Mouse (Mus musculus): ENCODE data around the gene Bbs9.
A peak's percentile ranks its signal among the peaks of the same experiment; 100 is the strongest.

The Bbs9 gene

DNA sequence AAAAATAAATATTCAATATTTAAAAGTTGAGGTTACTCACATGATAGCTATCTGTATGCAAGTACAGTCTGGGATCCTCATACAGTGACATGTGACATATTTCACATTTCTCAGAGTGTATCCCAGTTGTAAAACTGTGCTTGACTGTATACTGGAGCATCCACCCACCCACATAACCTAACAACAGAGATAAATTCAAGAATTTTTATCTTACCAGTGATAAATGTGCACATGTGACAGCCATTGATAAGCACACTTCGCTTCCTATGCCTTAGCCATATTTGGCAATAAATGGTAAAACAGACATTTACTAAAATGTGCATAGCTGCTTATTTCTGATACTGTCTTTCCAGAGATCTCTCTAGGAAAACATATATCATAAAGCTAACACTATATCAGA is 330.5 kb downstream of the Bbs9 start:
- no peak for DNase-seq (ENCODE audit: low read depth)

- DNase-seq (ENCODE audit: low read depth): no peak
These were observed 331.0 kb downstream of the Bbs9 start for GRCm38 (mm10) chr9:22806494-22806893.

DNA sequence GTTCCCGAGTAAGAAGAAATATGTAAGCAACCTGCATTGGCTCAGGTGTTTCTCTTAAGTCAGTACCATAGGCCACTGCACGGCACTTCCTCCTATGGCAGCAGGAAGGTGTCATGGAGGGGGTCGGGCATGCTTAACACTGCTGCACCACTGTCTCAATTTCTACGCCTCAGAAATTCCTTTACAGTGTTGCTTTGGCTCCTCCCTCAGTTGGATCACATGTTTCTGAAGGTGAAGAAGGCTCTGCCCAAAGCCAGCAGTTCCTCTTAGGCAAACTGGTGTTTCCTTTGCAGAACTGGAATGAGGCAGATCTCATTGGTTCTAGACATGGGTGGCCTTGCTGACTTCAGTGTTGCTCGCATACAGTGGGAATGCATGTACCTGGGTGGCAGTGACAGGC is 332.2 kb downstream of the Bbs9 start:
- no peak for DNase-seq (ENCODE audit: low read depth)

GRCm38 (mm10) chr9:22809621-22810126 is 334.2 kb downstream of the Bbs9 start:
- DNase-seq (ENCODE audit: low read depth): no peak

DNA sequence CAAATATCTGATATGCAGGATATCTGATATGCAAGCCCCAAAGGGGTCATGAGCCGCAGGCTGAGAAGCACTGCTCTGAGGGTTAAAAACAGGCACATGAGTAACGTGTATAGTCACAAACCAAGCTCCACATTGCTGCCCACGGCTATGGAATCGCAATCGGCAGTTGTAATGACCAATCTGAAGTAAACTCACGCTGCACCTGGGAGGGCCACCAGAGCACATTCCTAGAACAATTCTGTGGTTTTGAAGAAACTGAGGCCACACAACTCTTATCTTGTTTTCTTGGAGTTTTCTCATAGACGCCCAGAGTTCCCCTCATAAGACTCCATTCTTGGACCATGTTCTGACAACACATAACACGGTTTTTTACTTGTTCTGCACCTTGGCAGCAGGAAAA is 334.9 kb downstream of the Bbs9 start:
- no peak for DNase-seq (ENCODE audit: low read depth)

DNA sequence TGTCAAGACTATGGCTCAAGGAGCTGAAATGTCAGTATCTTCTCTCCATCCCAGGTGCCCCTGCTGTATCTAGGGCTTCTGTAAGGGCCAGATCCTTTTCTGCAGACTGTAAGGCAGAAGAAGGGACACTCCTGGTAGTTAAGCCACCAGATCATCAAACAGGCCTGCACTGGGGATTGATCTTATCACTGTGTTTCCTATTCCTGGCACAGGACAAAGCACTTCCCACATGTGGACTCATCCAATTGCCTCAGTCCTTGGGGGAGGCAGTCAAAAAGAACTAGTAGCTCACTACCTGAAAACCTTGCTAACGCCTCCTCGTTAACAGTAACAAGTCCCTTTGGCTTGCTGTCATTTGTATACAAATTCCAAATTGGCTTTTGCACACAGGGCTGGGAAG is 336.4 kb downstream of the Bbs9 start:
- DNase-seq (ENCODE audit: low read depth): no peak

- DNase-seq (ENCODE audit: low read depth): no peak
These were observed 339.0 kb downstream of the Bbs9 start for GRCm38 (mm10) chr9:22814407-22815092.

- no peak for DNase-seq (ENCODE audit: low read depth)
These were observed 339.6 kb downstream of the Bbs9 start for GRCm38 (mm10) chr9:22815093-22815458.

GRCm38 (mm10) chr9:22819539-22819938 is 344.0 kb downstream of the Bbs9 start:
- DNase-seq (ENCODE audit: low read depth): no peak

DNA sequence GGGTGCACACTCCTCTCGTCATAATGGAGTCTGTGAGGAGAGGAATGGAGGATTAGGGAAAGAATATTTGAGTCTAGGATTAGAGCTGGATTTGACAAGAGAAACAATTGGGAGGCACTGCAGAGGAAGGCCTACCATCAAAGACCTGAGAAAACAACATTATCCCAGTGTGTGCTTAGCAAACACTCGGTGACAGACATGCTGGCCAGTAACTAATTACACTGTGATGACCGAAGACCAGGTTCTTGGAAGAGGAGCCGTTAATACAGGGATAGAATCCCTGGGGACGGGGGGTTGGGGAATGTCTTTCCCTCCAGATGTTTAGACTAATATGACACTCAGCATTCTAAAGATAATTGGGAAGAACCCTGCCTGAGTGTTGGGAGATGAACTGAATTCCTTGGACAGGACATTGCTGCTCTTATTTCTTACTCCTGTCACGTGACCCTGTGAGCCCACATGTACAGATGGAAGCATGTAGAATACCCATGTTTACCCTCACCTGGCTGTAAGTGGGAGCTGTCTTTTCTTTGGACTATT is 345.2 kb downstream of the Bbs9 start:
- DNase-seq (ENCODE audit: low read depth): no peak

GRCm38 (mm10) chr9:22822770-22823169 is 347.3 kb downstream of the Bbs9 start:
- DNase-seq (ENCODE audit: low read depth): no peak

- no peak for DNase-seq (ENCODE audit: low read depth)
These were observed 348.3 kb downstream of the Bbs9 start for GRCm38 (mm10) chr9:22823856-22824255.

DNA sequence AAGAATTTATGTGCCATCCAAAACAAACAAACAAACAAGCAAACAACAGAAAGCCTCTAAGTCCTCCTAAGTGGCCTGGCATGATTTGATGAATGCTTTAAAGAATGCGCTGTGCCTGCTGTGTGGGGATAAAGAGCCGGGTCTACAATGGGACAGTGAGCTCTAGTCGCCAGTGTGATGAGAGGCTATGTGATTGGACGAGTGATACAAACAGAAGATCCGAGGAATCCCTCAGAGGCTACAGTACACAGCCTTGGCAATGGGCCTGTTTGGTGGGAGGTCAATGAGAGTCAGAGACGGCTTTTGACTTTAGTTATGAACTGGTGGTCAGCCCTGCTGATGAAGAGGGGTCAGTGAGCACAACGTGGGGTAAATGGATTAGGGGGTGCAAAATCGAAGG is 349.4 kb downstream of the Bbs9 start:
- DNase-seq (ENCODE audit: low read depth): no peak

GRCm38 (mm10) chr9:22826571-22826990 is 351.1 kb downstream of the Bbs9 start:
- DNase-seq (ENCODE audit: low read depth): no peak

DNA sequence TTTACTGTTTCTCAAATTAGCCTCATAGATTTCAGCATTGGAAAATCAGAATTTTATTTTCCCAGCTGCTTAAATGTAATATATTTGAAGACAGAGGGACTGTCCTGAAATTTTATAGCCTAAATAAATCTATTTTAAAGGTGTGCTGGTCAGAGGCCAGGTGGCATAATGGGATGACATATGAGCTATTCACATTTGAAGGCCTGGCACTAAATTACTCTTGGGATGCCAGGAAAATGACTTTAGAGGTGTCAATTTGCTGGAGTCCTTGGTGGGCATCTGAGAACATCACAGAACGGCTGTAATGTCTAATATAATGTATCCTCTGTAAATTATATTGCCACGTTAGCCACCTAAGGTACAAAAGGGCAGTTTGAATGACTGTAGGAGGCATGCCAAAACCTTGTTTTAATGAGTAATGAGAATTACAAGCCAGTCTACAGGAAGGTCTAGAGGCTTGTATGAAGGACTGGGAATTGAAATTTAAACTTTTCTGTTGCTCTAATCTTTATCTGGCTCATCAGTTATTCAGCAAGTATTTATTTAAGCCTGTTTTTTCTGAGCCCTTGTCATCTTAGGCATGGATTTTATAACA is 351.8 kb downstream of the Bbs9 start:
- no peak for DNase-seq (ENCODE audit: low read depth)

DNA sequence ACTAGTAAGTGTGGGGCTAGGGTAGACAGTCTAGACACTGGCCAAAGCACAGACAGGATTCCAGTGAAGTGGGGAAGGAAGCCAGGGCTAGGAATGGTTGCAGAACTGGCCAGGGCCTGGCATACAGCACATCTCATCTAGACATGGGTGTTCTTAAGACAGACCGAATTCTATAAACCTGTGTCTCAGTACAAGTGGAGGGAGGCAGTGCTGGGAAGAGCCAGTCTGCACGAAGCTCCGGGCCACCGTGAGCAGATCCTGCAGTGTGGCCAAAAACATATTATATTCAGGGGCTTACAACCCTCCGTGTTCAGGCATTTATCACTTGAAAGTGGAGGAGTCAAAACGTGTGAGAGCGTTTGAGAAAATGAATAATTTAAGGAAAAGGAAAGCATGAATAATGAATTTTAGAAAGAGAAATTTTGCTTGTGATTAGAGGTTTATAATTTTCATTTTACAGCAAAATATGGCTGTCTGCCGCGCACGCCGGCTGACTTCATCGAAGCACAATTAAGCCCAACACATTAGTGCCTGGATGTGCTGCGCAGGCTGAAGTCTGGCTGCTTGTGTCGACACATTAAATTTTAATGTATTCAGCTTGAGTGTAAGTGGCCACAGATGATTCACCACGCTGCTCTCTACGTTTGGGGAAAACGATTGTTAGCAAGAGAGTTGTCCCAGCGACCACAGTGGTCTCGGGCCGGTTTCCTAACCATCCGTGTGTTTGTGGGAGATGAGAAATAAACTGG is 353.9 kb downstream of the Bbs9 start:
- no peak for DNase-seq (ENCODE audit: low read depth)

DNA sequence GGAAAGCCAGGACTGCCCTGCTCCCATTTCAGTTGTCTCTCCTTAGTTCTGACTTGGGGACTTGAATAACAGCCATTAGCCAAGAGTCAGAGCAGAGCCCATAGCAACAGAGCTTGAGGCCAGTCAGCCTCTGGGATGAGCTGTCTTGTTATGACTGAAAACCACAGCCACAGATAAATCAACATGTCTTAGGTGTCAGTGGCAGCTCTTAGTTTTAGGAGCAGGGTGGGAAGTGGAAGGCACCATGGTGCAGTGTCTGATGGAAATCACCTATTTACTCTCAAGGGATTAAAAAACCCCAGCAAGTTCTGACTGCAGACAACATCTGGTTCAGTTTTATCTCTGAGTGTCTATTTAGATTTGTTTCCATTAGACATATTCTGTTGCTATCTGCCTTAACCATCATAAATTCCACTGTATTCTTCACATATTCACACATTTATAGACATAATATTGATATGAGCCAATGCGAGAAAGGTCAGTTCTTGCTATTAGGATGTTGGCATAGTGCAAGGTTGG is 359.5 kb downstream of the Bbs9 start:
- peak; percentile 9 for DNase-seq (ENCODE audit: low read depth)

DNA sequence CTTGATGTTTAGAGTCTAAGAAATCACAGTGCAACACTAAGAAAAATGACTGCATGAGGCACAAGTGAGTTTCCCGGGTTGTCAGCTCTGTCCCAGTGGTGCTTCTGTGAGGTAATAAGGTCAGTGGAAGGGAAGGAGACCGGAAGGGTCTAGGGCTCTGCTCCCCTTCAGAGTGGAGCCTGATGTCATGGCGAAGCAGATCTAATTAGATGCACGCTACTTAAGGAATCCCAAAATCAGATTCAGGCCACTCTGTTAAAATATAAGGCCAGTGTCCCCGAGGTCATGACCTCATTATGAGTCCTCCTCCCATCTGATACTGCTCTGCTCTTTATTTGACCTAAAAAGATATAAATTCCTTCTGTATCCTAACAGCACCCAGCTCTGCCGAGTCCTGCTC is 361.5 kb downstream of the Bbs9 start:
- no peak for DNase-seq (ENCODE audit: low read depth)

GRCm38 (mm10) chr9:22837702-22838210 is 362.2 kb downstream of the Bbs9 start:
- DNase-seq (ENCODE audit: low read depth): no peak

GRCm38 (mm10) chr9:22846048-22846447 is 370.5 kb downstream of the Bbs9 start:
- no peak for DNase-seq (ENCODE audit: low read depth)

DNA sequence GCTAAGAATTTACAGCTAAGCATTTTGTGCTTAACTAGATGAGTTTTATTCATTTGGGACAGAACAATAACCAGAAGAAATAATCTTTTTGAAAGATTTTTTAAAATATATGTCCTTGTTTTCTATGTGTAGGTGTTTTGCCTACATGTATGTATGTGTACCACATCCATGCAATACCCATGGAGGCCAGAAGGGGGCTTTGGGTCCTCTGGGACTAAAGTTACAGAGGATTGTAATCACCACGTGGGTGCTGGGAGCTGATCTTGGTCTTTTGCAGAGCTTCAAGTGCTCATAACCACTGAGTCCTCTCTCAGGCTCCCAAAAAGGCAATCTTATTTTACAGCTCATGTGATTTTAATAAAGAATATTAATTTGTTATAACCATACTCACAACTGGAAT is 371.3 kb downstream of the Bbs9 start:
- no peak for DNase-seq (ENCODE audit: low read depth)

DNA sequence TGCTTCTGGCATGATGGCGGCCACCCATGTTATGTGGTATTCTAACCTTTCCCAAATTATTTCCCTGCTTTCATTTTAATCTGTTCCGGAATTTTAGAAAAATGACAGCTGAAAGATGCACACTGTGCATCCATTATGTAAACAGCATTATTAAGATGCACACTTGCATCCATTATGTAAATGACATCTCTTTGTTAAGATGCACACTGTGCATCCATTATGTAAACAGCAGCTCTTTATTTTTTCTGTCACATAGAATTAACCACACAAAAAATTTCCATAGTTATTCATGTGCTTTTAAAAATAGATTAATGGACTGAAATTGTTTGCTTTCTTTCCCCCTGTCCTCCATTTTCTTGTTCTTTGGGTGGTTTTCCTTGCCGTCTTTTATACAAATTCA is 373.3 kb downstream of the Bbs9 start:
- no peak for DNase-seq (ENCODE audit: low read depth)
